Mouse (Mus musculus): ENCODE measurements around the gene Spen.

DNA sequence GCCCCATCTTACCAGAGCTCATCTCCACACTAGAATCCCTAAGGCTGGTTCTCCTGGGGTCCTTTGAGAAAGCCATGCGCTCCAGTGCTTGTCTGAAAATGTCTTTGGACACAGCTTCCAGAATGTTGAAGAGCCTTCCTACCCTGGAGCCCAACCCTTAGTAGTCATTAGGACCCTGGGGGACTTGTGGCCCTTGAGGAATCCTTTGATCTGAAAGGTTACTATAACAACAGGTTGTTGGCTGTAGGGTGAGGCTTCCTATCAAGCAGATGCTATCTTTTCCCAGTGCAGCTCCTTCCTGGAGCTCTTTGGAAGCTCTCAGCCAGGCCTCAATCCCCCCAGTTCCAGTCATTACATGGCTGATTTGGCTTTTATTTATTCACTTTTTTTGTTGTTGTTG lies 102.4 kb downstream of the Spen start, which contains the start of gene Srarp:
- TF ChIP-seq CTCF (IDR thresholded peaks at IDR 0.05; ENCODE audit: insufficient read depth, low read depth, low read length) = no peak
- no peak for TF ChIP-seq POLR2A (IDR thresholded peaks at IDR 0.05; ENCODE audit: insufficient read depth, low read depth, low read length)

Data from olfactory bulb, adult 2 months (tissue).